Mouse (Mus musculus): ENCODE measurements at regions not wholly inside any gene's neighbourhood (a gene's known extent, or its start where the extent isn't known, plus 50 kb on each side); places are given as distances from the start of the nearest gene placed in this dataset.

- no peak overlapping the region for H3K4me3 ChIP-seq
- no peaks in the 10 kb centered on the region for H3K4me1 ChIP-seq (replicated peaks)
- no peaks in the 10 kb centered on the region for H3K27me3 ChIP-seq
- no peaks in the 10 kb centered on the region for H3K36me3 ChIP-seq
- no peak for ATAC-seq (ENCODE audit: low read depth)
- H3K4me2 ChIP-seq = no peak overlapping the region
- H3K27ac ChIP-seq (replicated peaks) = no peak overlapping the region
- WGBS = 71% methylated on average over 1 of the region's 1 CpGs
- no peaks in the 10 kb centered on the region for H3K9me3 ChIP-seq
- H3K9ac ChIP-seq = no peak overlapping the region
Measured at GRCm38 (mm10) chr11:19392190-19392589, 373.4 kb upstream of the Meis1 start.

- no peak for ATAC-seq (ENCODE audit: low read depth)
- no peak overlapping the region for H3K4me2 ChIP-seq
- no peaks in the 10 kb centered on the region for H3K27me3 ChIP-seq
- no peak overlapping the region for H3K9ac ChIP-seq
- no peaks in the 10 kb centered on the region for H3K9me3 ChIP-seq
- H3K27ac ChIP-seq (replicated peaks) = no peak overlapping the region
- H3K4me1 ChIP-seq (replicated peaks) = no peaks in the 10 kb centered on the region
- H3K36me3 ChIP-seq = no peaks in the 10 kb centered on the region
- no peak overlapping the region for H3K4me3 ChIP-seq
Measured at GRCm38 (mm10) chr11:19394372-19394771, 375.6 kb upstream of the Meis1 start.

GRCm38 (mm10) chr11:19400396-19400795 lies 381.6 kb upstream of the Meis1 start:
- H3K4me2 ChIP-seq = no peak overlapping the region
- WGBS = 81% methylated on average over 7 of the region's 7 CpGs
- no peak overlapping the region for H3K4me3 ChIP-seq
- H3K9me3 ChIP-seq = no peaks in the 10 kb centered on the region
- no peak overlapping the region for H3K27ac ChIP-seq (replicated peaks)
- no peaks in the 10 kb centered on the region for H3K4me1 ChIP-seq (replicated peaks)
- H3K36me3 ChIP-seq = no peaks in the 10 kb centered on the region
- H3K9ac ChIP-seq = no peak overlapping the region
- no peaks in the 10 kb centered on the region for H3K27me3 ChIP-seq
- ATAC-seq (ENCODE audit: low read depth) = no peak

- peak; percentile 47; the same call in 1 of the 2 replicates for ATAC-seq (ENCODE audit: low read depth)
- H3K36me3 ChIP-seq = no peaks in the 10 kb centered on the region
- peaks cover 15% of the 10 kb centered on the region for H3K4me1 ChIP-seq (replicated peaks)
- no peak overlapping the region for H3K27ac ChIP-seq (replicated peaks)
- H3K9ac ChIP-seq = no peak overlapping the region
- 81% methylated on average over 2 of the region's 2 CpGs for WGBS
- H3K27me3 ChIP-seq = no peaks in the 10 kb centered on the region
- no peak overlapping the region for H3K4me2 ChIP-seq
- no peaks in the 10 kb centered on the region for H3K9me3 ChIP-seq
- H3K4me3 ChIP-seq = no peak overlapping the region
Measured at GRCm38 (mm10) chr11:19420143-19420542, 401.4 kb upstream of the Meis1 start.

- Histone ChIP-seq H3K4me1 (replicated peaks) (peaks cover 15% of the 10 kb centered on the region), H3K27ac (replicated peaks) (no peak overlapping the region), H3K36me3 (no peaks in the 10 kb centered on the region), H3K9ac (no peak overlapping the region), H3K4me2 (peak overlapping the region; percentile 31; the same call in 1 of the 2 replicates), H3K9me3 (no peaks in the 10 kb centered on the region), H3K4me3 (no peak overlapping the region), H3K27me3 (no peaks in the 10 kb centered on the region)
- no peak for ATAC-seq (ENCODE audit: low read depth)
Measured at GRCm38 (mm10) chr11:19423268-19423667, 404.5 kb upstream of the Meis1 start.

- no peak for ATAC-seq (ENCODE audit: low read depth)
- no peak overlapping the region for H3K9ac ChIP-seq
- H3K4me1 ChIP-seq (replicated peaks) = peaks cover 15% of the 10 kb centered on the region
- H3K9me3 ChIP-seq = no peaks in the 10 kb centered on the region
- WGBS = 31% methylated on average over 20 of the region's 20 CpGs
- H3K27me3 ChIP-seq = no peaks in the 10 kb centered on the region
- no peaks in the 10 kb centered on the region for H3K36me3 ChIP-seq
- H3K27ac ChIP-seq (replicated peaks) = no peak overlapping the region
- H3K4me2 ChIP-seq = peak overlapping the region; percentile 31
- H3K4me3 ChIP-seq = no peak overlapping the region
Measured at GRCm38 (mm10) chr11:19423841-19424815, 405.3 kb upstream of the Meis1 start.

- H3K36me3 ChIP-seq = no peaks in the 10 kb centered on the region
- H3K4me2 ChIP-seq = no peak overlapping the region
Measured at GRCm38 (mm10) chr11:19427559-19427958, 408.8 kb upstream of the Meis1 start.

GRCm38 (mm10) chr11:19433680-19434619 lies 415.2 kb upstream of the Meis1 start:
- Histone ChIP-seq H3K27me3 (no peaks in the 10 kb centered on the region), H3K9me3 (no peaks in the 10 kb centered on the region), H3K9ac (no peak overlapping the region), H3K4me2 (no peak overlapping the region), H3K27ac (replicated peaks) (no peak overlapping the region), H3K4me1 (replicated peaks) (no peaks in the 10 kb centered on the region), H3K36me3 (no peaks in the 10 kb centered on the region), H3K4me3 (no peak overlapping the region)
- no peak for ATAC-seq (ENCODE audit: low read depth)
- 82% methylated on average over 13 of the region's 13 CpGs for WGBS

More at GRCm38 (mm10) chr11:19427559-19427958, 408.8 kb upstream of the Meis1 start:
- WGBS = 95% methylated on average over 1 of the region's 1 CpGs
- no peaks in the 10 kb centered on the region for H3K27me3 ChIP-seq
- H3K9ac ChIP-seq = no peak overlapping the region
- H3K9me3 ChIP-seq = no peaks in the 10 kb centered on the region
- no peak overlapping the region for H3K4me3 ChIP-seq
- ATAC-seq (ENCODE audit: low read depth) = no peak
- peaks cover 15% of the 10 kb centered on the region for H3K4me1 ChIP-seq (replicated peaks)
- H3K27ac ChIP-seq (replicated peaks) = no peak overlapping the region

- no peaks in the 10 kb centered on the region for H3K36me3 ChIP-seq
- H3K4me3 ChIP-seq = no peak overlapping the region
- no peaks in the 10 kb centered on the region for H3K4me1 ChIP-seq (replicated peaks)
- H3K9me3 ChIP-seq = no peaks in the 10 kb centered on the region
- no peak overlapping the region for H3K27ac ChIP-seq (replicated peaks)
- H3K27me3 ChIP-seq = no peaks in the 10 kb centered on the region
- no peak overlapping the region for H3K4me2 ChIP-seq
- WGBS = 94% methylated on average over 5 of the region's 5 CpGs
- no peak for ATAC-seq (ENCODE audit: low read depth)
- no peak overlapping the region for H3K9ac ChIP-seq
Measured at GRCm38 (mm10) chr11:19438385-19438784, 419.6 kb upstream of the Meis1 start.

GRCm38 (mm10) chr11:19441936-19442335 lies 423.2 kb upstream of the Meis1 start:
- Histone ChIP-seq H3K9me3 (no peaks in the 10 kb centered on the region), H3K27me3 (0 out of 2 replicates have a peak, but pooled peaks cover 5% of the 10 kb centered on the region), H3K4me3 (no peak overlapping the region), H3K4me1 (replicated peaks) (no peaks in the 10 kb centered on the region), H3K9ac (no peak overlapping the region), H3K27ac (replicated peaks) (no peak overlapping the region), H3K36me3 (no peaks in the 10 kb centered on the region), H3K4me2 (no peak overlapping the region)
- ATAC-seq (ENCODE audit: low read depth) = no peak
- WGBS = 85% methylated on average over 4 of the region's 4 CpGs

GRCm38 (mm10) chr11:19455391-19456290 lies 436.9 kb upstream of the Meis1 start:
- Histone ChIP-seq H3K27me3 (0 out of 2 replicates have a peak, but pooled peaks cover 4% of the 10 kb centered on the region), H3K27ac (replicated peaks) (no peak overlapping the region), H3K4me2 (no peak overlapping the region), H3K4me1 (replicated peaks) (no peaks in the 10 kb centered on the region), H3K9me3 (no peaks in the 10 kb centered on the region), H3K9ac (no peak overlapping the region), H3K36me3 (no peaks in the 10 kb centered on the region), H3K4me3 (no peak overlapping the region)
- no peak for ATAC-seq (ENCODE audit: low read depth)
- 89% methylated on average over 12 of the region's 12 CpGs for WGBS
